Mouse (Mus musculus): ENCODE data around the gene Ptgfr.

DNA sequence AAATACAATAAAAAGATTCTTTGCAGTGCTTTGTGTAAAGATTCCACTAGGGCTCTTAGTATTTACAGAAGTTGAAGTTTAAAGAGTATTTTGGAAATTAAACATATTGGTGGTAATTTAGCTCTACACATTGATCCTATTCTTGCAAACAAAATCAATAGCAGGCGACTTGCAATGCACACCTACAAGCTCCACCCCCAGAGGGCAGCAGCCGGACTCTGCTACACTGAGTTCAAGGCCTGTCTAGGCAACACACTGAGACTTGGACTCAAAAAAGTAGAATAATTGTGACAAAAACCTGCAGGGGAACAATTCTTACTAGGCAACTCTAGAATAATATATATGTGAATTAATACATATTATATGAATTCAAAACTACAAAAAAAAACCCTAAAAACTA, 28.8 kb downstream of the Ptgfr start:
- TF ChIP-seq CTCF (IDR thresholded peaks at IDR 0.05; ENCODE audit: low read depth, low read length): no peak
- no peak for TF ChIP-seq POLR2A (IDR thresholded peaks at IDR 0.05; ENCODE audit: borderline replicate concordance, low read depth, low read length)

Data from bone marrow macrophage, adult 2 months (primary cell).